Mouse (Mus musculus): Measurements from ENCODE around the gene Nsmce4a.
"Not testable (repeated sequence)": the region's sequence is repeated elsewhere in the genome, so short reads cannot be mapped to it uniquely, and the experiment has no call there.

The Nsmce4a gene

DNA sequence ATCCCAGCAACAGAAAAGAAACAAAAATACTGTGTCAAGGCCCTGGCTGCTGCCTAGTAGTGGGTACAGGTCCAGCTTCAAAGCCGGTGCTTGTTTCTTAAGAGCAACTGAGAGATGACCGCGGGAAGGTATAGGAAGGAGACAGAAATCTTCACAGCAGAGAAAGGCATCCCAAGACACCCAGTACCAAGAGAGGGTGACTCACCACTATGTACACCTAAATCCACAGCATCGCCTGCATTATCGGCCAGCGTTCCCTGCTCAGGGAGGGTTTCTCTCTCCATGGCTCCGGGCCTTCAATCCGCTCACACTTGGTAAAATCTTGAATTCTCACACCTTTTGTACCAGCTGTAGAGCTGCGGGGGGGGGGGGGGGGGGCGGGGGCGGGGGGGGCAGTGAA is at the start of gene Nsmce4a:
TSS of gene Nsmce4a (minus strand) at position 298 of the 400 bp plus-strand sequence.
- DNase-seq (ENCODE audit: low spot score) = no peak

DNA sequence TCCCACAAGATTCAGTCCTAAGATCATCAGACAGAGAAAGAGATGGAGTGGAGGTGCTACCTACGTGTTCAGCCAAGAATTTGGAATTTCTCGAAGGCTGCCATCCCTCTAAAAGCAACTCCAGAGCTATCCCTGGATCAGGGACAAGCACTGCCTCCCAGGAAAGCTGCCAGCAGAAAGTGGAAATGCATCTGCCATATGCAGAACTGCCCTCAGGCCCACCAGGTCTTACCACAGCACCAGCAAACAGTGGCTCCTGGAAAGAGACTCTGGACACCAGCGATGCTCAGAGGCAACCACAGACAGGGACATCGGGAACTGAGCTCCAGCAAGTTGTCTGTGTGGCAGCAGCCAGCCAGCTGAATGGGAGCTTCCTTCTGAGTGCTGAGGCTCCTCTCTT is 49.4 kb upstream of the Nsmce4a start:
- DNase-seq (ENCODE audit: low spot score) = no peak

DNA sequence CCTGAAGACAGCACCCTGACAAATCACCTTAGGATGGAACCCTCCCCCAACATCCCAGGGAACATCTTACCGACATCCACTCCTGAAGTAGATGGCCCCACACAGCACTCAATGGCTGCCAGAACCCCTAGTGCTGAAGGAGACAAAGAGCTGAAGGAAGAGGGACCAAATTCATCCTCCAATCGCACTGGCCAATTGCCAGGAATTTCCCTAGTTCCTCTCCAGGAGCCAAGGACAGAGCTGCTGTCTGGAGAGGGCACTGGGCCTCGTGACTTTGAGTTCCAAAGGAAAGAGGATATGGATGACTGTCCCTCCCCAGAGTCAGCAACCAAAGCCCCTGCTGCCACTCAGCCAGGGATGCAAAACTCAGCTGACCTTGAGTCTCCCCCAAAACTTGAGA is 49.0 kb upstream of the Nsmce4a start:
- DNase-seq (ENCODE audit: low spot score) = no peak

DNA sequence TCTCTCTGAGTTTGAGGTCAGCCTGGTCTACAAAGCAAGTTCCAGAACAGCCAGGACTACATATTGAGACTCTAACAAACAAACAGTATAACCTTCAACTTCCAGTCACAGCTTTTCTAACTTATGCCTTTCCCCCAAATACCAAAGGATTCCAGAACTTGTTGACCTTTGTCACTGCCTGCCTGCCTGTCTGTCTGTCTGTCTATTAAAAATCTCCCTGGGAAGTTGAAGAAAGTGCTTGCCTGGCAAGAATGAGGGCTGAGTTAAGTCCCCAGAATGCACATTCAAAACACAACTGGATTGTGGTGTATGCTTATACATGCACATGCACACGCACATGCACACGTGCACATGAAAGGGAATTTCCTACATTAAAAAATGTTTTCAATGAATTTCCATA is 48.1 kb upstream of the Nsmce4a start:
- DNase-seq (ENCODE audit: low spot score) = no peak

DNA sequence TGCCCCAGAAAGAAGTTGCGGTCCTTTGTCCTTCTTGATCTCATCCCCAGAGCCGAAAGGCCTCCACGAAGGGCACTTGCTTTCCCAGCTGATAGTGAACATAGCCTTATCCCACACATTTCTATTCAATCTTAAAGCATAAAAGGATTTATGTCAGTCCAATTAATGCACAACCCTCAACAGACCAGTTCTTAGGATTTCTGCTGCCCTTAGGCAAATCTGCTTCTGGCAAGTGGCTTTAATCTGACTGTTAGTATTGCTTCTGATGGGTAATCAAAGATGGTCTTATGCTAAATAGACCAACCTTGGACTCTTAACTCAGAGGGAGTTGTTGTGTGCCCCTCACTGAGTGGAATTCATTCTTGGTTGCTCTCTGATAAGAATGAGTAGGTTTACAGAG is 44.7 kb upstream of the Nsmce4a start:
- DNase-seq (ENCODE audit: low spot score) = no peak

DNA sequence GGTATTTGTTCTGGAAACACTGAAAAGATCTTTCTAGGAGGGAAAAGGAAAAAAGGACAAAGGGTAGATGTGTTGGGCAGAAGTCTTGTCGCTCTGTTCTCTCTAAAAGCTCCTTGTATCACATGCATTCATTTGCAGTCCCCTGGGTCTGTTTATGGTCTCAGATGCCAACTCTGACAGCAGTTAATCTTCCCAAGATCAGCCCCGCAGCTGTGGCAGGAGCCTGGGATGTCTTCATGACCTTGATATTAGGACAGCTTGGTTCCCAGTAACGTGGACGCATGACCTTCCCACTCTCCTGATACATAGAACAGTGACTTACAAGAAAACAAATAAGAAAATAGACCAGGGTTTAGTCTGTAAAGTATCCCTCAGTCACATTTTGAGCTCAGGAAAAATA is 41.1 kb upstream of the Nsmce4a start:
- no peak for DNase-seq (ENCODE audit: low spot score)

DNA sequence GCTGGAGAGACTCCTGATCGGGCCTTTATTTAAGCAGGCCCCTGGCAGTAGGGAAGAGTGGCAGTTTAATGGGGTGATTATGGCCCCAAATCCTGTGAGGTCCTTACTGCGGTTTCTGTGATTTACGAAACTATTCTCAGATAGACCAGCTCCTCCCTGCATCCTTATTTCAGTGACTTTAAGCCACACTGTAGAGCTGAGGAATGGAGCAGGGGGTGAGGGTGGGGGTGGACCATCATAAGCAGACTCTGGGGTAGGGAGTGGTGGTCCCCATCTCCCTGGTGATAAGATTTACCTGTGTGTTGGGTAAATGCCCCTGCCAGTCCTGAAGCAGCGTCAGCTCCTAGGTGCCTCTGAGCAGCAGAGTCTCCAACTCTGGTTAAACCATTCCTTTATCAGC is 34.0 kb upstream of the Nsmce4a start:
- no peak for DNase-seq (ENCODE audit: low spot score)

DNA sequence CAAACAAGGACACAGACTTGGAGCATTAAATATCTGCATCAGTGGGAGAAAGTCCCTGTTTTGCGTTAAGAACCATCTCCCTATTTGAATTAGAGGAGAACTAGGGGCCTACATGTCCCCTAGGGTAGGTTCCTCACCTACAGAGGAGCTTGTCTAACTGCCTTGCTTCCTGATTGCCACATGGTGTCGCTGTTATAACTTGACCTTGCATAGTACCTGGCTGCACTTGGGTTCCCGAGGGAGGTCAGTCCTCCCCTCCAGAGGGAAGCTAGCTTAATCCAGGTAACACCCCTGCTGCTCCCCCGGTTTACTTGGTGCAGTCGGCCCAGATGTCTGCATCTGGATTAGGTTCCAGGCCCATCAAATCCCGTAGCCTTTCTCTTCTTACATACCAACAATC is 32.2 kb upstream of the Nsmce4a start:
- DNase-seq (ENCODE audit: low spot score) = no peak

DNA sequence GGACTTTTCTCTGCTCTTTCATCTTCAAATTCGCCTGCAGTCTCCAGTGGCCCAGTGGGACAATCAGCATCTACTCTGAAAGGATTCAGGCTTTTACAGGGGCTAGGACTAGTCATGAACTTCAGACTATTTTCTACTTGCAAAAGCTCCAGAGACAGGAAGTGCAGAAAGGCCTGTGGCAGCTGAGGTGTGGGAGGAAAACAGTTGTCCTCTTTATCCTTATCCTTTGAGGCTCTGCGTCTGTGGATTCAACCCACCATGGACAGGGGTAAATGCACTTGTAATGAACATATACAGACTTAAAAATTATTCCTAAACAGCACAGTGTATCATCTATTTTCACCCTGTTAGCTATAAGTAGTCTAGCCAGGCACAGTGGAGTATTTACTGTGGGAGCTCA is 31.5 kb upstream of the Nsmce4a start:
- DNase-seq (ENCODE audit: low spot score) = no peak

DNA sequence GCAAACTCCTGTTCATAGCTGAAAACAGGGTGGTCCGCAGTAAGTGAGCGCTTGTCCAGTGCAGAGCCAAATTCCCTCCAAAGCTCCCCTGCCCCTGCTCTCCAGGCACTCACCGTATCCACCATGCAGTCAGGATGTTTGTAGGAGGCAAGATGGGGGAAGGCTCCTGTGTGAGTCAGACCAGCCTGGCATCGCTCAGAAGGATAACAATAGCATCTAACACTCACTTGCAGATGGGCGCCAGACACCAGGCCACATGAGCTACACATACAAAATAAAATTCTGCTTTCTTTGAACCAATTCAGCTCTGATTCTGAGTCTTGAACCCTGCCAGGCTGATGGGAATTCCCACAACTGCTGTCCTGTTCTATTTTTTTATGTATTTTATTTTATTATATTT is 30.6 kb upstream of the Nsmce4a start:
- DNase-seq (ENCODE audit: low spot score) = no peak

DNA sequence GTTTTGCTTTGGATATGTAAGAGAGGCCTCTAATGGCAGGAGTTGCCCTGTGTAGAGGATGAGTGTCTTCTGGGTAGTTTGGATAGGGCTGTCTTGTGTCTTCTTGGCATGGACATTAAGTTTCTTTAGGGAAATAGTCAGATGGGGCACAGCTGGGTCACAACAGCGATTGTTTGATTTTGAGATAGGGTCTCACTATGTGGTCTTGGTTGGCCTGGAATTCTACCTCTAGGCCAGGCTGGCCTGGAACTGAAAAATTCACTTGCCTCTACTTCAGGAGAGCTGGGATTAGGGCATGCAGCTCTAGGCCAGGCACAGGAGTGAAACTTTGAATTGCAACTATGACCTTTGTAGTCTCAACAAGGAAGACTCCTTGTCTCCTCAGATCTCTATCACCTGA is 29.9 kb upstream of the Nsmce4a start:
- no peak for DNase-seq (ENCODE audit: low spot score)

DNA sequence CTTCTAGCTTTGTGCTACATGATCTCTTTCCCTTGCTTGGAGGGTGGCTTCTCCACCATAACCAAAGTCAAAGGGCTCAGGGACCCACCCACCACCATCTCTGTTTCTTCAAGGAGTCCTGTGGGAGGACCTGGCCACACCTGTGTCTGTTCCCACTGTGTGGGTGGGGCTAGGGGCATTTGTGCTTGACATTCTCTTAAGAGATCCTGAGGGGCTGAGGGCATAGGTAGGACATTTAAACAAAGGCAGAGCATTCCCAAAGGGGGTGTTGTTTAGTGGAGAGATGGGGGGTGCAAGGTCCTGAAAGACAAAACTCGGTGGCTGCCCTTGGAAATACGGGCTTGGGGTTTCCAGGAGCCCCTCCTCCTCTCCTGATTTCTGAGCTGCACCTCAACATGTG is 27.6 kb upstream of the Nsmce4a start:
- no peak for DNase-seq (ENCODE audit: low spot score)

DNA sequence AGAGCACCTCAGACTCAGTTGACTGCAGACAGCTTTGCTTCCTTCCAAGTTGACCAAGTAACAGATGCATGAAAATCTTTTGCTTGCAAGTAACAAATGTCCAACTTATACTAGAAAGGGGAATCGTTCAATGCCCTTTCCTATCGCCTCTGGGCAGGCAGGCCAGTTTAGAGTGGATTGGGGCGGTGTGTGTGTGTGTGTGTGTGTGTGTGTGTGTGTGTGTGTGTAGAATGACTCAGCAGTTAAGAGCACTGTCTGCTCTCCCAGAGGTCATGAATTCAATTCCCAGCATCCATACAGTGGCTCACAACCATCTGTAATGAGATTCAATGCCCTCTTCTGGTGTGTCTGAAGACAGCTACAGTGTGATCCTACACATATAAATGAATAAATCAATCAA is 27.2 kb upstream of the Nsmce4a start:
- DNase-seq (ENCODE audit: low spot score) = no peak

DNA sequence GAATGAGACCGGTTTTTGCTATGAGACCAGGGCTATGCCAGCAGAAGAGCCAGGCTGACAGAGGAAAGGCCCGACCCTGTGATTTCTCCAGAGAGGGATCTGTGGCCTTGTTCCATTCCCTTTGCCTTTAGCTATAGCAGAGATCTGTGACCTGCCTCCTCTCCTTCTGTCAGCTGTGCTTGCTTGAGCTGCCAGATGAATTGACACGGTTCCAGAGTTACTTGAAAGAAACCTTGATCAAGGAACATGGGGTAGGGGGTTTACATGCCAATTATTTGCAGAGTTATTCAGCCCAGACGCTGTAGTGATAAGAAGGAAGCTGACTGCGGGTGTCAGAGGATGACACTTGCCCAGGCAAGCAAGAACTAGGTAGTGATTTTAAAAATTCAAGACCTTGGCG is 24.6 kb upstream of the Nsmce4a start:
- DNase-seq (ENCODE audit: low spot score) = no peak

DNA sequence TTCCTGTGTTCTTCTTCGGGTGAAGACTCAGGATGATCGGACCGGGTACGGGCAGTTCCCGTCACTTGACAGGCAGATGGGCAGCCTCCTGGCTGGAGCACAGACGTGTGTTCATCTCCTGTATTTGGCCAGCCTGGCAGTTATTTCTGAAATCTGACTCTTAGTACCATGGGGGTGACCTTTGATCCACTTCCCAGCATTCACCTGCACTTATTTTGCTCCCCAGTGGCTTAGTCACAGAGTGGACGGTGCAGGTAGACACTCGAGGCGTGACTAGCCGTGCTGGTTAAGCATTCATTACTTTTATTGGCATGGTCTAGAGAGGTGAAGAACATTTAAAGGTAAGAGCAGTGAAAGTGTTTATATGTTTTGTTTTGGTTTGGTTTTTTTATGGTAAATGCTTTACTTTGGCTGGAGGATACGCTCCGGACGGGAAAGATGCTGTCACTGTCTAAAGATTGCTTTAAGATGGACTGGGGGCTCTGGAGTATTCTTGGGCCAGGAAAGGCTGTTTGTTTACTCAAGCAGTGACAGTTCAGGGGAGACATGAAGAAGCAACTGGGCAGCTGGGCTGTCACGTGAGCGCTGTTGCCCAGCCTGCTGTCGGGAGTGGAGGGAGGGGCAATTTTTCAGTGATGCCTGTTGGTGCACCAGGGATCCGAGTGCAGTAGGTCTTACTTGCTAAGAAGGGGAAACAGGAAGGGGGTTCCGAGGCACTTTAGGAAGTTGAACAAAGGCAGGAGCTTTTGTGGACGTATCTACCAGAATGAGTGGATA is 23.3 kb upstream of the Nsmce4a start:
- not testable (repeated sequence) for DNase-seq (ENCODE audit: low spot score)

DNA sequence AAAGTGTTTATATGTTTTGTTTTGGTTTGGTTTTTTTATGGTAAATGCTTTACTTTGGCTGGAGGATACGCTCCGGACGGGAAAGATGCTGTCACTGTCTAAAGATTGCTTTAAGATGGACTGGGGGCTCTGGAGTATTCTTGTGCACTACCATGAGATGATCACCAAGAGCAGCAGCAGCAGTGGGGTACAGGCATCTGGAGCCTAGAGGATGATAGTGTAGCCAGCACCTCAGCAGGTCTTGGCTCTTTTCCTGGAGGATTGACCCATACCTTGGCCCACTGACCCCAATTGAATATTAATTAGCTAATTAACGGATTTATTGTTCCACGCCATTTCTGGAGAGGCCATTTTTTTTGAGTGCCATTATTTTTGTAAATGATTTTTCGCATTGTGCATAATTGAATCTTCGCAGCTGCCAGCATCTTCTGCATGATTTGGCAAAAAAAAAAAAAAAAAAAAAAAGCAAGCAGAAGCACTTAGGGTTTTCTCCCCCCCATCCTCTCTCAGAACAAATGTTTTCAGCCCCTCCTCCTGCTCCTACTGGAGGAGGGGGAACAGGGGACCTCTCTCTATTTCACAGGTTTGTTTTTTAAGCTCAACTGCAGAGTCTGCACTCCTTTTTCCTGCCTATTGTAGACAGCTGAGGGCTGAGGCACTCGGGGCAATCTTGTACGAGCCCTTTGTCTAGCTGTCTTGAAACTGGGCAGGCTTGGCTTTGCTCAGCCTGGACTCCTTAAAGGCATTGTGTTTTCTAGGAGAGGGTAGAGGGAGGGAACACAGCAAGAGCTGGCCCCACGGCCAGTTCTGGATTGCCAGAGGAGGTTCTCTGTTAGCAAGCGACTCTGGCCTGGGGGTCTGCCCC is 20.7 kb upstream of the Nsmce4a start:
- not testable (repeated sequence) for DNase-seq (ENCODE audit: low spot score)

DNA sequence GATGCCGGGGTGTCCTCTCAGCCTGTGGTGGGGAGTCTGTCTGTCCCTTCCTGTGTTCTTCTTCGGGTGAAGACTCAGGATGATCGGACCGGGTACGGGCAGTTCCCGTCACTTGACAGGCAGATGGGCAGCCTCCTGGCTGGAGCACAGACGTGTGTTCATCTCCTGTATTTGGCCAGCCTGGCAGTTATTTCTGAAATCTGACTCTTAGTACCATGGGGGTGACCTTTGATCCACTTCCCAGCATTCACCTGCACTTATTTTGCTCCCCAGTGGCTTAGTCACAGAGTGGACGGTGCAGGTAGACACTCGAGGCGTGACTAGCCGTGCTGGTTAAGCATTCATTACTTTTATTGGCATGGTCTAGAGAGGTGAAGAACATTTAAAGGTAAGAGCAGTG is 20.1 kb upstream of the Nsmce4a start:
- DNase-seq (ENCODE audit: low spot score) = not testable (repeated sequence)

DNA sequence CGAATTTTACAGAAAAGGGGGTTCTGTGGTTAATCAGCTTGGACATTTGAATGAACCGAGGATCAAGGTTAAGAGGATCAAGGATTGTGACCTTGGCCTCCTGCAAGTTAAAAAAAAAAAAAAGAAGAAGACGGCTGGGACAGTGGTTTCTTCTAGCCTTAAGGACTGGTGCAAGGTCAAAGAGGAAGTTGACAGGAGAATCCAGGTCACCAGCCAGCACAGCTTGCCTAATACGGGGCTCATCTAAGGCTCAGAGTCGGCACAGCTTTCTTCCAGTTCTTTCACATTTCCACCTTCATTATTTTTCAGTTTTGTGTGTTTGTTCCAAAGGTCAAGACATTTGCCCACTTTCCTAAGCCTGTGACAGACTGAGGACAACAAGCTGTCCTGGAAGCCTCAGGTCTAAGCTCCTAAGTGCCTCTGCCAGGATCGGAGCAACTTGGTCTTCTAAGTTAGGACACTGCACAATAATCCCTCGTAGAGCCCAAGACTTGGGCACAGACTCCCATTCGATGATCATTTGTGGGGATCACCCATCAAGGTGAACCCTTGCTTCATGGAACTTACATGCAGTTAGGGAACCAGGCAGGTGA is 18.0 kb upstream of the Nsmce4a start:
- DNase-seq (ENCODE audit: low spot score) = no peak

DNA sequence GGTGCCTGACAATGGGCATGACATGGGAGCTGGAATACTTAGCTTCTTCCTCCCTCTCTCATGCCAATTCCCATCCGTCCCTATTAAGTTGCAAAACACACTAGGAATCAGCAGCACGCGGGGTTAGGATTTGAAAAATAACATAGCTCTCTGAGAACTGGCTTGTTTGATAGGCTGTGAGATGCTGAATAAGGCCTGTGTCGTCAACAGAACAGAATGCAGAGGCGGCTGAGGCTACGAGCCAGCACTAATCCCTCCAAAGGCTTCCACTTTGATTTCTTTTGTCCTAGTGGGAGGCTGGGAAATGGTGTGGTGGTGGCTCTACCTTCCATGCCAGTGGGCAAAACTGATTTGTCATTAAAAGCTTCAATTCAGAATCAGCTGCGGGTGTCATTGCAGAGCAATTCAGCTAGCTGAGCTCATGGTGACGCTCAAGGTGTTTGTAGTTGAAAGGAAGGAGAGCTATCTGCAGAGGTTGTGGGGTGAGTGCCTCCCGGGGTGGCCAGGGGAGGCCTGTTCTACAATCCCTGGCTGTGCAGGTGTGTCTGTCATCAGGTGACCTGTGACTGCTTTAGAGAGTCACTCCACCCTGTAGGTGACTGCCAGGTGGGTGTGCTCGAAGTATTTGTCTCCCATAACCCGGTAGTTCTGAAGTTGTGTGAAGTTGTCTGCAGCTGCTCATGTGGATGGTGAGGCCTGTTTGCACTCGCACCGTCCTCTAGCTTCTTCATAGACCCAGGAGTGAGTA is 17.3 kb upstream of the Nsmce4a start:
- DNase-seq (ENCODE audit: low spot score) = no peak

DNA sequence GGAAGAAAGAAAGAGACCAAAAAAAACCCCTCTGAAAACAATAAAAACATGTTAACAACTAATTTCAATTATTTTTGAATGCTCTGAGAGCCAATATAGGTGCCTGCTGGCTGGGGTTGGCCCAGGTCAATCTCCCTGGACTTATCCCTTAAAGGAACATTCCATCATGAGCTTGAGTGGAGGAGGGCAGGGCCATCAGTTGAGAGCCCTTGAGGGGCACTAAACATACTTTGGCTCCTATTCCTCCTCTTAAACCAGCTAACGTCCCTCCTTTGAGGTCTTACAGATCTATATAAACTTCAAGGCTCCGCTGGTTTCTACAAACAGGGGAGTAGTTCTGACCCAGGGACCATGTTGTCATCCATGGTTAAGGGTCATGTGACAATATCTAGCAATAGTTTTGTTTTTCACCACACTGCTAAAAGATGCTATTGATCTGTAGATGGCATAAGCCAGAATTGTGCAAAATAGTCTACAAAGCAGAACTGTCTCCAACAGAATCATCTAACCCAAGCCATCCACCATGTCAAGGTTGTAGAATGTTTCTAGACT is 13.7 kb upstream of the Nsmce4a start:
- no peak for DNase-seq (ENCODE audit: low spot score)

DNA sequence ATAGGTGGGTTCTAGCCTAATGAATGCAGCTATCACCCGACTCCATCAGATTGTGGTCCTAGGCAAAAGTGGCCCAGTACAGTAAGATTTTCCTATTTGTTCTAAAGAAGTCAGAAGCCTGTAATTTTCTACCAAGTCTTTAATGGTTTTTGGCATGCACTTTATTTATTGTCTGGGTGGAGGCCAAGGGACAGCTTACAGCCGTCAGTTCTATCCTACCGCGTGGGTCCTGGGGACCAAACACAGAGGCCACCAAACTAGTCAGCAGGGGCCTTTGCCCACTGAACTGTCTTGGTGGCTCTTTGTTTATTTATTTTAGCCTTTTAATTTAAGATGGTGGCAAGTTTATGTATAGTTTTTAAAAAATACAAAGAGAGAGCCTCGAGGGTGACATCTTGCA is 5.7 kb upstream of the Nsmce4a start:
- DNase-seq (ENCODE audit: low spot score) = no peak

DNA sequence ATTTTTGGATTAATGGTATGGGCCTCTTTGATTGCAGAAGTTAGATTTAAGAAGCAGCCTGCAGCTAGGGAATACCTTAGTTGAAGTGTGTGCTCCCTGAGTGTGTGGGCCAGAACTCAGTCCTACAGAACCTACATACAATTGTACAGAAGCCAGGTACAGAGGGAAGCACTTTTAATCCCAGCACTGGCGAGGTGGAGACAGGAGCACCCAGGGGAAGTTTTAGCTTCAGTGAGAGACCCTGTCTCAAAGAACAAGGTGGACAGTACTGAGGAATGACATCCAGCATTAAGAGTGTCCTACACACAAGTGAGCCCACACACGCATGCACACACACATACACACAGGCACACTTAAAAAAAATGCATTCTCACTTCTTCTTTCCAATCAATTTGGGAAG is 5.1 kb upstream of the Nsmce4a start:
- no peak for DNase-seq (ENCODE audit: low spot score)
